Mouse (Mus musculus) brain, embryonic 14.5 days (tissue): ENCODE data around the gene 4921507P07Rik.

Experiments
- CTCF ChIP-seq: fragments of 200-500 bp; IDR thresholded peaks from 2 replicates; pipeline ENCODE4 v1.5.1; 2012; ENCODE audit warnings: inconsistent platforms, mild to moderate bottlenecking, moderate library complexity, borderline replicate concordance; ENCODE audit not compliant: insufficient read depth, insufficient read length; ENCODE audit errors: extremely low read depth
- POLR2A ChIP-seq: fragments of 200-500 bp; IDR thresholded peaks from 2 replicates; pipeline ENCODE4 v1.6.1; 2012; ENCODE audit warnings: mild to moderate bottlenecking, inconsistent platforms, borderline replicate concordance; ENCODE audit not compliant: poor library complexity, insufficient read depth, insufficient read length, severe bottlenecking; ENCODE audit errors: extremely low read depth

DNA sequence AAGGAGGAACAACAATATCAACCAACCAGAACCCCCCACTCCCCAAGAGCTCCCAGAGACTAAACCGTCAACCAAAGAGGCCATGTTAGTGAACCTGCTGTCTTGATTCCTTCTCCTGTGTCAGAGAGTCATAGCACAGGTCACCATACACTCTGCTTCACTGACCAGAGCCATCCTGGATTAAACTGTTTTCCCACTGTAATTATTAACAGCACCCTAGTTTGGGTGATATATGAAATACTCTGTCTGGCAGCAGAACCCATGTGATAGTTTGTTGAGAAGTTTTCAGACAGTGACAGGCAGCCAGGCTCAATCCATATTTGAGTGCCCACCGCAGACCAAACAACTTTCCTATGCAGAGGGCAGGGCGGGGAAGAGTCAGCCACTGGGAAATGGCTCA lies 61.1 kb downstream of the 4921507P07Rik start:
- TF ChIP-seq CTCF, result no peak
- TF ChIP-seq POLR2A, result no peak
